Mouse (Mus musculus) frontal cortex, postnatal 25 days (tissue): ENCODE results near the gene Sgk1.
A peak's percentile ranks its signal among the peaks of the same experiment; 100 is the strongest.

Source experiments
- DNase-seq, 2 experiments: peaks; one replicate each; pipeline ENCODE4 v3.0.0; 2022; ENCODE audit warnings: low spot score in 2 of 2

The Sgk1 gene

DNA sequence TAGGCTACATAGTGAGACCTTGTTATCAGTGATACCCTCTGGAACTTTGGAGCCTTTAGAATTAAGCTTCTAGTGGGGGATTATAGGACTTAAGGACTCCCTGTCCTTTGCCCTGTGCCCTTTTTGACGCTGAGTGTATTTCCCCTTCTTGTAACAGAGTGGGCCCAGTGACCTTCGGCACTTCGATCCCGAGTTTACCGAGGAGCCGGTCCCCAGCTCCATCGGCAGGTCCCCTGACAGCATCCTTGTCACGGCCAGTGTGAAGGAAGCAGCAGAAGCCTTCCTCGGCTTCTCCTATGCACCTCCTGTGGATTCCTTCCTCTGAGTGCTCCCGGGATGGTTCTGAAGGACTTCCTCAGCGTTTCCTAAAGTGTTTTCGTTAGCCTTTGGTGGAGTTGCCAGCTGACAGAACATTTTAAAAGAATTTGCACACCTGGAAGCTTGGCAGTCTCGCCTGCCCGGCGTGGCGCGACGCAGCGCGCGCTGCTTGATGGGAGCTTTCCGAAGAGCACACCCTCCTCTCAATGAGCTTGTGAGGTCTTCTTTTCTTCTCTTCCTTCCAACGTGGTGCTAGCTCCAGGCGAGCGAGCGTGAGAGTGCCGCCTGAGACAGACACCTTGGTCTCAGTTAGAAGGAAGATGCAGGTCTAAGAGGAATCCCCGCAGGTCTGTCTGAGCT is 116.7 kb downstream of the Sgk1 start:
- no peak for DNase-seq

DNA sequence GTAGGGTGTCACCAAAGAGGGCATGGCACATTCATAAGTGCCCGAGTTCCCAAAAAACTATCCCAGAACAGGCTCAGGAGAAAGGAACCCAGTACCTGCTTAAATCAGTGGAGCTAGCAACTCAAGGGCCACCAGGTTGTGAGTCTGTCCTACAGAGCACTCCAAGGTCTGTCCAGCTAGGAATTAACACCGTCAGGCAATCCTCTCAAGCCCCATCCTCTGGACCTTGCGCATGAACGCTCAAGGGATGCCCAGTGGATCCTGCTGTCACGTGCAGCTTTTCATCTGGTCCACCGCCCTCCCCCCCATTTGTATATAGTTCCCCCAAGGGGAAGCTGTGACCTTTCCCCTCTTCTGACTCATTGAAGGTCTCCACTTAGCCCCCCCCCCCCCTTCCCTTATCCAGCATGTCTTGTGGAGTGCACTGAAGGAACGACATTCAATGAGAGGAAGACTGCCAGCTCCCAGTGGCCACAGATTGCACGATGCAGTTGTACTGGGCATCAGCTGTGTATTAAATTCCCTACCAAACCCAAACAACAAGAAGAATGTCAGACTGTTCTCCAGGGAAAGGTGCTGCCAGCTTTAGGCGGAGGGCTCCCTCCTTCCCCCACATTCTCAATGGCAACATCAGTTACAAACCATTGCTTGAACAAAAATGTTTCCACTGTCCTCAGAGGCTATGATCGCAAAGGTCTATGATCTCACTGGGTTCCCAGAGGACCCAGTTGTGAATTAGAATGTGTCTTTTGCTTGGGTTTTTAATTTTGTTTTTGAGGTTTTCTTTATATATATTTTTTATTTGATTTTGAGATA is 118.7 kb downstream of the Sgk1 start:
- no peak for DNase-seq

DNA sequence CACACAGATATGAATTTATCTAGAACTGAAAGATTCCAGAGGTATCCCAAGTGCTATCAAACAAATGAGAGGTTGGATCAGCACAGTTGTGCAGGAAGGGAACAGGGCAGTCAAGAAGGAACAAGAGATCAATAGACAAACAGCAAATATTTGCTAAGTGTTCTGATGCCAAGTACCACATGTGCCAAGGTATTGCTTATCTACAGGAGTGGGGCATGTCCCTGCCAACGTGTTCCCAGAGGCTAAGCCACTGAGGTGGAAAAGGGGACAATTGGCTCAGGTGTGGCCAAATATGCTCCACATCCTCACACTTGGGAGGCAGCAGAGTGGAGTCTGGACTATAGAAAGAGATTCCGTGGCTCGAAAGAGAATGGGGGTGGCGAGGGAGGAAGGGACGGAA is 119.6 kb downstream of the Sgk1 start:
- DNase-seq = no peak

DNA sequence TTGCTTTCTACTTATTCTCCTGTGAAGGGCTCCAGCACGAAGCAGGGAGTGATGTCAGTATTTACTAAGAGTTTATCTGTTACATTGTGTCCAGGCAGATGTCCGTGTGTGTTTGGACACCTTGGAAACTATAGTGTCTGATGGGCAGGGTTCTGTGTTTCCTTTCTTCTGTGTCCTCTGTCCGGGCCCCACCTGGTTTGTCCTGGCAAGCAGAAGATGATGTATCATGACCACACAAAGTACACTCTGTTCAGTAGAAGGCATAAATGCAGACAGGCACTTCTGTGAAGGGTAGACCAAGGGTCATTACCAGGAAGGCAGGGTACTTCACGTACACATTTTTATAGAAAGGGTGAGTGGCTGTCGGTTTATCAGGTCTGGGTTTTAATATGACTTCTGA is 122.8 kb downstream of the Sgk1 start:
- DNase-seq = no peak

DNA sequence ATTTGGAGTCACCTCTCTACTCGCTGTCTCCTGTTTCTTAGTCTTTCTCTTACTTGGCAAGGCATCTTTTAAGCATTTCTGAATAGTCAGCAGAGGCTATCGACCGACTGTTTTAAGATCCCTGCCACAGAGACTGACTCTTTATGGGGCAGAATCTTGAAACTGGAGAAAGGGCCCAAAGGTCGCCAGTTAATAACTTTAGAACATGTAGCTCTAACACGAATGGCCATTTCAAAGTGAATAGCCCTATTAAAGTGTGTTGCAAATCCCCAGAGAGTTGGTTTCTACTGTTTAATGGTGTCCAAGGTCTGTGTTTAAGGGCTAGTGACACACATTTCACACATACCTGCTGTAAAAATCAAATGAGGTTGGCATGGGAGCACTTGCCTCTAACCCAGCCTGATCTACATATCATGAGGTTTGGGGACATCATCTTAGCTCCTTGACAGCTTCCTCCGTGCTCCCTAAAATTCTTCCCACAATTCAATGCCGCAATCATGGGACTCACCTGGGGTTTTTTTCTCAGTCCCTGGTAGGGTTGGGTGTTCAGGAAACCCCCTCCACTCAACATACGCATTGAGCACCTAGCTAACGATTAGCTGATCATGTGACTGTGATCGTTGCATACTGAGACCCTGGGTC is 125.3 kb downstream of the Sgk1 start:
- no peak for DNase-seq

DNA sequence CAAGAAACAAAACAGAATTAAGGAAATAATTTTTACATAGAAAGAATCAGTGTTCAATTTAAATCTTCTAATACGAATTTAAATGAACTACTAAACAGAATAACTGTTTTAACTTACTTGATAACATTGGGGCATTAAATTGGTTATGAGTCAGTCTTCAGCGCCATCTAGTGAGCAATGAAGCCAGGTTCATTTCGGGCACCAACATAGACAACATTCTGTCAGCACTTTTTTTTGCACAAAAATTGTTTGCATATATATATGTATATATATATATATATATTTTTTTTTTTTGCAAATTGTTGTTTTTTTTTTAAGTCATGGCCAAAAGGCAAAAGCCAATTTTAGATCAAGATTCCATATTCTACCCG is 125.8 kb downstream of the Sgk1 start:
- DNase-seq = no peak

DNA sequence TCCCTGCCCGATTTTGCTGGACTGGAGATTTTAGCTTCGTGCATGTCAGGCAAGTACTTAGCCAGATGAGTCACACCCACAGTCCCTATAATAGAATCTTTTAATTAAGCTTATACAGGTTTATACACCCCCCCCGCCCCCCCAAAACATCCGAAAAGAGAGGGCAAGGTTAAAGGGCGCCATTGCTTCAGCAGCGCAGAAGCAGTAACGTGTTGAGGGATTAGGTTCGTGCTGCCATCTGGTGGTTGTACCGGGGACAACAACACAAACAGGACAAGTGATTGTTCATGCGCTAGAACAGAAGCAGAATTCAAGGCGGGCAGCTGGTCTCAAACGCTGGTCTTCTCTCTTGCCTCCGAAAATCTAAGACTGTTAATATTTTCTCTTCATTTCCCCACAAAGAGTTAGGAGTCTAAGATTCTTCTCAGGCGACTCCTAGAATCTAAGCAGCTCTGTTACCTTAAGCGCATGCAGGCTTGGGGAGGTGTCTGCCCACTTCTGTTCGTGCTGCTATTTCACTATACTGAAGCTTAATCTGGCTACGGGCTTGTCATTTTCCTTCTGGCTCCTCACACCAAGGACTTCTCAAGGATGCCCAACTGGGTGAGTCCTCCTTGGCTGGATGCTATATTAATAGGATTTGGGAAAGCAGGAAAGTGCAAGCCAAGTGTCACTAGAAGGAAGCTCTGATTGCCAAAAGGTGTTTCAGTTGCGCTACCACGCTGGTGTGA is 128.3 kb downstream of the Sgk1 start:
- DNase-seq = peak; percentile 86 to 93

DNA sequence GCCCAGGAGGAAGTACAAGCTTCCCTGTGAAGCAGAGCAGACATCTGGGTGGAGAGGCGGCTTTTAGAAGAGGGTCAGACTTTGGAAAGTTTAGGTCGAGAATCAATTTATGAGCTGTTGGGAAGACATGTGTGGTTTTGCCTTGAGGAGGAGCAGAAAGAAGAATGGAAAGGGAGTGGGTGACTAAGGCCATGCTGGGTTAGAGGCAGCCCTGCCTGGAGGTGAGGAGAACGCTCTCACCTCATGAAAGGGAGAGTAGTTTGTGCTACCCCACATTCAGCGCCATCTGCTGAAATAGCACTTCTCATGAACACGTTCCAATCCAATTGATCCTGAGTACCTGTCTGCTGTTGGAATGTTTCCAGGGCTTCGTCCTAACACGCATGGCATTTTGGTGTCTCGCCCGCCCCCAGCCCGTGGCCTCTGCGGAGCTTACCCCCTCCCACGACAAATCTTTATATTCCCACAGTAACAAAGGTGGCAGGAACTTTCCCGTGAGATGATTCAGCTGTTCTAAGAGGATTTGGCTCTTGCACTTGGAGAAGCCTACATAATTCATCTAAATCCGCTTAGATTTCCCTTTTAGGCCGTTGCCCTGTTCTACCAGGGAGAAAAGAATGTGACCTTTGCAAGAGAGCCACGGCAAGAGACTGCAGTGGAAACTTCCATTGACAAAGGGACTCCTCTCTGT is 135.6 kb downstream of the Sgk1 start:
- DNase-seq = no peak

DNA sequence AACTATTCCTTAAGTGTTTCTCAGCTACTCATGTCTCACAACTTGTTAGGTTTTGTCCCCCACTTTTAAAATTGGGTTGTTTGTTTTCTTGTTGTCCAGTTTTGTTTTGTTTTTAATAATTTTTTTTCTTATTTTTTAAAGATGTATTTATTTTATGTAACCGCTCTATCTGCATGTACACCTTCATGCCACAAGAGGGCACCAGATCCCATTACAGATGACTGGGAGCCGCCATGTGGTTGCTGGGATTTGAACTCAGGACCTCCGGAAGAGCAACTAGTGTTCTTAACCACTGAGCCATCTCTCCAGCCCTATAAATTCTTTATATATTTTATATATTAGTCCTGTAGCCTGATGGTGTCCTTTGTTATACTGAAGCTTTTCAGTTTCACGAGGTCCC is 136.6 kb downstream of the Sgk1 start:
- DNase-seq = no peak

DNA sequence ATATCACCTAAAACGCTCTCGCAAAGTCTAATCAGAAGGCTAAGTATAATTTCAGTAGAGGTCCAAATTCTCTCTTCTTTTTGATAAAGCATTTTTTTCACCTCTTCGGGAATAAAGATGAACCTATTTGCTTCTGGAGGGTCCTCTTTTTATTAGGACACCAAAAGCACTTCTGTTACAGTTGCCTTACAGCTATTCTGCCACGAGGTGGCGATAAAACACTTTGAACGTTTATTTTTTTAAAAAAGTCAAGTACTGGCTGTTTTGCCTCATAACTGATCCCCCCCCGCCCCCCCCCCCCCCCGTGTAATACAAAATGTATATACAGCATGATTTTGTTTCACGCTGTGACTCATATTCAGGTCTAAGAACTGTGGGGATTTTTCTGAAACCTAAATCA is 152.3 kb downstream of the Sgk1 start:
- no peak for DNase-seq

DNA sequence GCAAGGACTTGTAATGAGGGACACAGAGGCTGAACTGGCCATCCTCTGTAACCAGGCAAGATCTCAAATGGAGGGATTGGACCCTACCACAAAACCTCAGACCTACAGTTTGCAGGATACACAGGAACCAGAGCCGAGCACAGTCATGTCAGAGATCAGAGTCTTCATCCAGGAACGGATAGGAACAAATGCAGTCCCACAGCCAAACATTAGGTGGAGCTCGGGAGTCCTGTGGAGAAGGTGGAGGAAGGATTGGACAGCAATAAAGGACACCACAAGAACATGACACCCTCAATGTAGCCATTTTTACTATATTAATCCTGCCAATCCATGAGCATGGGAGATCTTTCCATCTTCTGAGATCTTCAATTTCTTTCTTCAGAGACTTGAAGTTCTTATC is 154.3 kb downstream of the Sgk1 start:
- peak in 1 of 2 experiments; percentile 31 for DNase-seq
